Mouse (Mus musculus) natural killer cell, adult 2 months (primary cell): ENCODE data around the gene Arhgef3.

Experiments used
- DNase-seq, 2 experiments: peaks; one replicate each; pipeline ENCODE4 v3.0.0; 2022; ENCODE audit warnings: low spot score in 2 of 2

Gene Arhgef3

DNA sequence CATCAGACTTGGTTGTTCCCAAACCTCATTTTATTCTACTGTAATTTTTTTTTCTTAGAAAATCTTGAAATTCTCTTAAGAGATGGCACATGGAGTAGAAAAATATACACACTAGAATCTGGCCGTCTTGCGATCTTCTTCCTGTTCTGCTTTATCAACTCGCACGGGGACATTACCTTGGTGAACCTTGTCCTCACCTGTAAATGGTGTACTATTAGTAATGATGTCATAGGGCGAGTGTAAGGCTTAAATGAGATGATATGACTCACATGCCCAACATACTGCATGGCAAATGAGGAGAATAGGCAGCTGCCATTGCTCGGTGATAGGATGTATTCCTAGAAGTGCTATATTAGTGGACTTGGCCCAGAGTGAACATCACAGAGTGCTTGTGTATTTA lies 49.9 kb downstream of the Arhgef3 start:
- DNase-seq = no peak

DNA sequence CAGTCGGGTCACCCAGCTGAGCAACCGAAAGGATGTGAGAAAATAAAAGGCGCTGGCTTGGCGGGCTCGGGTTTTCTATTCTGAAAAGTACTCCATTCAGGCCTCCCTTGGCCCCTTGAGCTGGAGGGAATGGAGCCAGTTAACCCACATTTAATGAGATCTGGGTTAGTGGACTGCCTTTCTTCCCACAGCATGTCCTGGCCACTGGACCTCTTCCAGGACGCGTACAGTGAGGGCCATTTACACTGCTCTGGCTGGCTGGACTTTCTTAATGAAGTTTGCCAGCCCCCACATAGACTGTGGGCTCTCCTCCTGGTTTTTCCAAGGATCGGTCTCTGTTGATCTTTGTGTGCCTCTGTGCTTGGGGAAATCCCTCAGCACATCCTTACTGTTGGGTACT lies 52.1 kb downstream of the Arhgef3 start:
- no peak for DNase-seq

DNA sequence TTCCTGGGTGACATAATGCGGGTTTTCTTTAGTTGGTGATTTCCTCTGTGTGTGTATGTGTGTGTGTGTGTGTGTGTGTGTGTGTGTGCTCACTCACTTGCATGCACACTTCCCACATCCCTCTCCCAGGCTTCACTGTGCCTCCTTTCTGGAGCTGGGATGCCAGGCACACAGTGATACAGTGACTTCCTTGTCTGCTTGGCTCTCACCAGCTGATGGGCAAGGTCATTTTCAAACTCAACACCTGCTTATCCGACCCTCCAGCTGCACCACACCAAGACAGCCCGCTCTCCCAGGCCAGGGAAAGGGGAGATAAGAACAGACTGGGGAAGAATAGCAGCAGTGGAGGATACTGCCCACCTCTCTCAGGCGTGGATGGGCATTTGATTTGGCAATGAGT lies 52.5 kb downstream of the Arhgef3 start:
- DNase-seq = no peak

DNA sequence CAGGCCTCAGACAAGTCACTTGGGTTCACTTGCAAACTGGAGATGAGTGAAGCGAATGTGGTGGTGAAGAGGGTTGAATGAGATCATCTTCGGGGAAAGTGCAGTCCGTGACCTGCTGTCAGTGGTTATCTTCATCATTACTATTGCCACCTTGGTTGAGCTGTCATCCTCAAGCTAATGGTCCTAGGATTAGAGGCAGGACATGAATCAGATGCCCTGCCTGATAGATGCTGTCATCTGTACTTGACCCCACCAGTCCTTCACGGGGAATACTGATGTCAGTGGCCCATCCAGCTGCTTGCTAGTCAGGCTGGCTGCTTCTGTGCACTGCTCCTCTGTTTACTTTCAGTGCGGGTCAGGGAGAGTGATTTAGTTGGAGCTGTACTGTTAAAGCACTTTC lies 53.7 kb downstream of the Arhgef3 start:
- no peak for DNase-seq

DNA sequence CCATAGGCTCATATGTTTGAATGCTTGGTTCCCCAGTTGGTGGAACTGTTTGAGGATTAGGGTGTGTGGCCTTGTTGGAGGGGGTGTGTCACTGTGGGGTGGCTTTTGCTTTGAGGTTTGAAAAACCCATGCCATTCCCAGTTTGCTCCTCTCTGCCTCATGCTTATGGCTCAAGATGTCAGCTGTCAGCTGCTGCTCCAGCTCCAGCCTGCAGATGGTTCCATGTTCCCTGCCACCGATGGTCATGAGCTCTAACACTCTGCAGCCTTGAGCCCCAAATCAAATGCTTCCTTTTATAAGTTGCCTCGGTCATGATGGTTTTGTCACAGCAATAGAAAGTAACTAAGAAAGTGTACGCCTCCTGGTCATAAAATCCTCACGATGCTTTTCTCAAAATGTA lies 54.6 kb downstream of the Arhgef3 start:
- DNase-seq = no peak

DNA sequence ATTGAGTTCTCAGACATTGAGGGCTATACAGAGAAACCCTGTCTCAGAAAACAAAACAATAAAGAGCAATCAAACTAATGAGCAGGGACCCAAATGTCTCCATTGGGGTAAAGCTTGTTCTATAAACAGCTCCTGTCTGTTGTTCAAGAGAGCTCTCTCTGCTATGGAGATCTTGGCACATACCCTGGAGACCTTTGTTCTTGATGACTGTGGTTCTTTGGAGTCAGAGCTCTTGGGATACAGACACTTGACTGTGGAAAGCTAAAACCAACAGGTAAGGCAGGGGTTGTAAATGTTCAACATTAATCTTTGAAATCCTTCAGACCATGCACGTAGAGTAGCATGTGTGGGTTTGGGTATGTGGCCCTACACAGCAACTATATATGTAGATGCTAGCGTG lies 55.7 kb downstream of the Arhgef3 start:
- no peak for DNase-seq

DNA sequence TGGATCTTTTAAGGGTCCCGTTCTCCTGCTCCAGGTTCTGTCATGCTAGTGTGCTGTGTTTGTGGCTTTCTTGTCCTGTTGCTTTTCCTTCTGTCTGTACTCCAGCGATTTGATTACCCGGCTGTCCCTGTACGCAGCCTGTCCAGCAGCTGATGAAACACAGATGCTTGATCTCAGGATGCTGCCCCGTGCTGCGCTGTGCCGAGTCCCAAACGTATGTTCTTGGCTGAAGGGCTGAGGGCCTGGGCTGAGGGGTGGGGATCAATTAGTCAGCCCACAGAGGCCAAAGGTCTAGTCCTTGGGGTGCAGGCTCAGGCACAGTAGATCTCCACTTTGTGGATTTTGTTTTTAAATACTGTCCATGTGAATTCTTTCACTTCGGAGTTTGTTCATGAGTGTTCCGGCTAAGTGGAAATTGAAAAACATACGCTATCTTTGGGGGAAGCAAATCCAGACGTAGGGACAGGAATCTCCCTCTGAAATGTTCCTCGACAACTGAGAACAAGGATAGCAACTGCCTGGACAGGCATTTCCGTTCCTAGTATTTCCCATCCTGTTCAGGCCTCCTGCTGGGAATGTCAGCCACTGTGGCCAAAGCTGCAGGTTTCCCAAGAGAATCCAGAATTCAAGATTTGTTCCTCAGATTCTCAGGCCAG lies 56.6 kb downstream of the Arhgef3 start:
- DNase-seq = no peak

DNA sequence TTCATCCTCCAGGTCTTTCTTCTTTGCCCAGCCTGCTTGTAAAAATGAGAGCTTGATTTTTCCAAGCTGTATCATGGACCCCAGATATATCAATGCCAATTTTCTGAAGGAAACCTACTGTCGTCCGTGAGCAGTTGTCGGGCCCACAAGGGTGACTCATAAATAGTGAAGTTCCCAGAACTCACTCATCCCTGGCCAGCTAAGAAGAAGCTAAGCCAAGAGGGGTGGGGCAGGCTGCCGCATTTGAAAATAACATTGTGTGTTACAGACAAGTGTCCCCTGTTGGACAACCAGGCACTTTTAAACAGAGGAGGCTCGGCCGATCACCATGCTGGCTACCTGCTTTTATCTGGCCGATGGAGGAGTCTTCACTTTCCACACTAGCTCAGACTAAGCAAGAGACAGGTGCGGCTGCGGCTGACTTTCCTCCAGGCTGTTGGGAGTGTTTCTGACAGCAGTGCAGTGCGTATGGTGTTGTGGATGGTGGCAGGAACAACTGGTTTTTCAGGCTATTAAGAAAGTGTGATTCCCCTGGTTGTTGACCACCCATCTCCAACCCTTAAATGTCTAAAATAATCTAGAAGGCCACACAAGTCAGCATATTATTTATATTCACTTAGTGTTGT lies 58.6 kb downstream of the Arhgef3 start:
- DNase-seq = no peak

DNA sequence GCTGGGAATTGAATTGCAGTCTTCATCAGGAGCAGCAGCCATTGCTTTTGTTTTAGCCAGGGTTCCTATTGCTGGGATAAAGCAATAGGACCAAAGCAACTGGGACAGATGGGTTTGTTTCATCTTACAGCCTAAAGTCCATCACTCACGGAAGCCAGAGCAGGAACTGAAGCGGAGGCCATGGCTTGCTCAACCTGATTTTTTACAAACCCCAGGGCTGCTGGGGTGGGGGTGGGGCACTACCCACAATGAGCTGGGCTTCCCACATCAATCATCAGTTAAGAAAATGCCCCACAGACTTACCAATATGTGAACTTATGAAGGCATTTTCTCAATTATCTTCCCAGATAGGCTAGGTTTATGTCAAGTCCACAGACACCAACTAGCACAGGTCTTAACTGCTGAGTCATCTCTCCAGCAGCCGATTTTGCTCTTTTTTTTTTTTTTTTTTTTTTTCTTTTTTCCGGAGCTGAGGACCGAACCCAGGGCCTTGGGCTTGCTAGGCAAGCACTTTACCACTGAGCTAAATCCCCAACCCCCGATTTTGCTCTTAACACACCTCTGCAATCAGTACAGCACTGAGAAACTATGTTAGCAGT lies 59.6 kb downstream of the Arhgef3 start:
- DNase-seq = no peak

DNA sequence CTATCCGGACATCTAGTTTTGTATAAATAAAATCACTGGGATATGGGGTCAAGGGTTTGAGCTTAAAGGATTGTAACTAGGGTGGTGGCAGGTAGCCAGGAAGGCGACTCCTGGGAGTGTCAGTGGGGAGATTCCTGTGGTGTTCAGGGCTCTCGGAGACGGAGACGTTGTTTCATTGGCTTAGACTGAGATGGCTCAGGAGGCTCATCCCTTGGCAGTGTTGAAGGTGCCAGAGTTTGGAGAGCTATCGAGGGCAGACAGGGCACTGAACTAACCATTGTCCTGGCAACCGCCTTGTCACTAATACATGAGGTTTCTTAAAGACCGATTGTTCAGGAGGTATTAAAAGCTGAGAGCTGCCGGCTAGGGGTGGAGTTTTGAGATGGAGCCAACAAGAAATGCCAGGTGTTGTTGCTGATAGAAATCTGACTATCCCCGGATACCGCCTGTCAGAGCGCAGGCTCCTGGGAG lies 60.2 kb downstream of the Arhgef3 start:
- DNase-seq = no peak

DNA sequence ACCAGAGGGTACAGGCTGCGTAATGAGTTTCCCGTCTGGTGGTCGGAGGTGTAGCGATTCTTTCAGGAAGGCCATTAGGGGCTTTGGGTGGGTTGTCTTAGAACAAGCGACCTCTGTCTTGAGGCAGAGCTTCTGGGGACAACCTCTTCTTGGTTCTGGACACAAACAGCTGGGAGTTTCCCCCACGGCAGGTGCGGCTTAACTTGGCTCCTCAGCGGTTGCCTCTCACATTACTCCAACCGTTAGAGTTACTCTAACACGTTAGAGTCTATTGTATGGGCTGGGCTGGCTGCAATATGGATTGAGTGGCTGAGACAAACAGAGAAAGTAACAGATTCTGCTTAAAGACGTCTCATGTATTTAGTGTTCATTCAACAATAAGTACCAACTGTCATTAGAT lies 60.6 kb downstream of the Arhgef3 start:
- no peak for DNase-seq

DNA sequence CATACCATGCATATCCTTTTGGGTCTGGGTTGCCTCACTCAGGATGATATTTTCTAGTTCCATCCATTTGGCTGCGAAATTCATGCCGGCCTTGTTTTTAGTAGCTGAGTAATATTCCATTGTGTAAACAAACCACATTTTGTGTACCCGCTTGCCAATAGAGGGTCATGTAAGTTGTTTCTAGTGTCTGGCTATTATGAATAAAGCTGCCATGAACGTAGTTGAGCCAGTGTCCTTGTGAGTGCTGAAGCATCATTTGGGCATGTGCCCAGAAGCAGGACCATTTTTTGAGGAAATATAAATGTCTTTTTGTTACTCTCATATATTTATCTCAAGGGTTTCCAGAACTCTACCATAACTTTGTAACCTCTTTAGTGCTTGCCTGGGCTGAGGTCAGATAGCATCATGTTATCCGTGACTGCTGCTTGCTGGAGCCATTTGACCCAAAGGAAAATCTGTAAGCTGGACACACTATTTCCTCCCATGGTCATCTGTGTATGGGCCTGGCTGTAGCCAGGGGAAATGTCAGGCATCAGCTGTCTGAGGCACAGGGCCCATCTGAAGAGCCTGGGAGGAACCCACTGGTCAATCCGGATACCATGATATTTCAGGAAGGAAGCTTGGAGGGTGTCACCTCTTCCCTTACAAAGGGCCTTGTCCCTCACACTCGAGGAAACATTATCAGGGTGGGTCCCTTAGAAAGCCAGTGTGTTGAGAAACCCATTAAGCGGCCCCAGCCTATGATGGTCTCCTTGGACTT lies 63.3 kb downstream of the Arhgef3 start:
- no peak for DNase-seq

DNA sequence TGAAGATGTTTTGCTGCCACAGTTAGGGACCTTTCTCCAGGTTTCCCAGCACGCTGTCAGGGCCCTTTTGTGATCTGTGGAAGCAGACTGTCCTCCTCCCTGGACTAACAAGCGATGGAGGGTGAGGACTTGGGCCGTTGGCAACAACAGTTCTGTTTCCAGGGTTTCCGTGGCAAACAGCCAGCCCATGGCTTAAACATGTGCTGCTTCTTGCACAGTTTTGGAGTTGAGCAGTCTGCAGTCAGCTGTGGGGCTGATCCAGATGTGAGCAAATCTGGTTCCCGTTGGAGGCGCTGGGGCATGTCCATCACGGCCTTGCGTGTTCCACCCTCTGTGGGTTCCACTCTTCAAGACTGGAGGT lies 63.8 kb downstream of the Arhgef3 start:
- no peak for DNase-seq

DNA sequence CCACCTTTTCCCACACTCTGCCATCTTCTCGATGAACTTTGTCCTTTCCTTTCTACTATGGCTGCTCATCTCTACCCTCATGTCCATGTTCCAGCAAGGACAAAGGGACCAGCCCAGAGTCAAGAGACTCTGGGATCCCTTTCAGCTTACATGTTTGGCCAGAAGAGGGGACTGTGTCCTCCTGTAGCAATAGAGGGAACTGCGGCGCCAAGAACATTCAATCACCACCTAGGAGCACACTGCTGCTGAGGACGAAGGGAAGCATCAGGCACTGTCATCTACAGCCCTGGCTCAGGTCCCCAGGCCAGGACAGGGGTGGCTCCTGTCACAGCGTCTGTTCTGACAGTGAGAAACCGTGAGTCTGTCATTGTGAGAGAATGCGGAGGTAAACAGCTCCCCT lies 65.1 kb downstream of the Arhgef3 start:
- DNase-seq = no peak

DNA sequence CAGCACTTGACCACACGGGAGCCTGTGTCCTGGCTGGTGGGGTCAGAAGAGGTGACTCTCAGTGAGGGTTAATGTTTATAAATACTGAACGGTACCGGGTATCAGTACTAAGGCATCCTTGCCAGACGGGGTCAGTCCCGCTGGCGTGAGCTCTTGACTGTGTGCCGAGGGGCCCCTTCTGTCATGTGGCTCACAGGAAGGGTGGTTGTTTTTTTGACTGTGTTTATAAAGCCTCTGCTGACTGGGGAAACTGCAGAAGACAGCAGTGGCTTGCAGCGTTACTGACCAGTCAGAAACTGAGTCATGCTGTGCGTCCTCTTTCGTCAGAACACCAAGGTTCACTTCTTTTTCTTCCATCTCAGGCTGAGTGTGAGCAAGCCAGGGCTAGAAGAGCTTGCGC lies 67.4 kb downstream of the Arhgef3 start:
- DNase-seq = no peak

DNA sequence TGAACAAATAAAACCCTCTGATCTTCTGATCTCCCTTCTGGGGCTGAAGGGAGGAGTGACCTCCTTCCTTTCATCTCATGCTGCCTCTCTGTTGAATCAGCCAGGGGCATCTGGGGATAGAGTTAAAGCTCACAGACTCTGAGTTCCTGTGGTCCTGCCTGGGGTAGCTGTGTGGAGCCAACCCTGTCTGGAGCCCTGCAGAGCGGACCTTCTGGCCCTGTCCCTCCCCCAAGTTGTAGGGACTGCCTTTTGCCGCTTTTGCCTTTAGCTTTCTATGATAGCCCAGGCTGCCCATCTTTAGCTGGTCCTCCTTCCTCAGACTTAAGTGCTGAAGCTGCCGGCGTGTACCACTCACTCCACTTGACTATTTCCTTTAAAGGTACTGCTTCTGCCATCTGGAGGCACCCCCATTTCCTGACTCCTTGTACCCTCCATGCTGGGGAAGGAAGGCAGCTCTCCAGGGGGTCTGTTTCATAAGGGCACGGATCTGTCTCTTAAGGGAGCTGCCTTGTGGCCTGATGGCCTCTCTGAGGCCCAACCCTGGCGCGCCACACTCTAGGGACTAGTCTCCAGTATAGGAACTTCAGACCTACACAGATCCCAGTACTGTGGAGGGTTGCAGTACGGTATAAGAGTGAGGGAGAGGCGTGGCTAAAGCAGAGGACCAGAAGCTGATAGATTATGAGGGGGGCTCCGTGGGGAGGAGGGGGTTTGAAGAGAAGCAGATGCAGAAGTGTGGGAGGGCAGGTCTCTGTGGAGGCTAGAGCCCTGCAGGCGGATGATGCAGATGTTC lies 68.1 kb downstream of the Arhgef3 start:
- DNase-seq = no peak

DNA sequence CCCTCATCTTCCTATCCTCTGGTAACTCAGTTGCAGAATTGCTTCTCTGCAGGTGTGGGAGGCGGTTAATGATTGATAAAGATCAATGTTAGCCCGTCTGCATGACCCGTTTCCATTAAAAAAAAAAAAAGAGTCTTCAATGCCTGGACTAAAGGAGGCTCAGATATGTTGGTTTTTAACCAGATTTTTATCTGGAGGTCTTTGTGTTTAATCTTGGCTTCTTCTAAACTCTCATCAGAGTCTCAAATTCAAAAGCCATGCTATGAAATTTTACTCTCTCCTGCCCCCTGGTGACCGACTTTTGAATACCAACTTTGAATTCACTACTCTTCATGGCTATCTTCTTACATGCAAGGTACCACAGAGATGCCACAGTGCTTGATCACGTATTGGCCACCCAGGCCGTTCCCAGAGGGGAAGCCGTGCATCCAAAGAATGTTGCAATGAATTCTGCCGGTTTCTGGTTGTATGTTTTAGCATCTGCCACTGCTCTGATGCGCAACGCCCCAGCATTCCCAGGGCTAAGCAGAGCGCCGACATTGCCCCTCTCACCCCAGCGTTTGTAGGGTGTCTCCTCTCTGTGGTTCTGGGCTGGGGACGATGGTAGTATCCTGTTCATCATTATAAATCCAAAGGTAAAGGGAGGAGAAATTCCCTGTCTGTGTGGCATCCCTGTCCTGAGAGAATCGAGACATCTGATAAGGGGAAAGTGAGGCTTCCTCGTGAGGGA lies 69.0 kb downstream of the Arhgef3 start:
- DNase-seq = peak; percentile 44 to 67

DNA sequence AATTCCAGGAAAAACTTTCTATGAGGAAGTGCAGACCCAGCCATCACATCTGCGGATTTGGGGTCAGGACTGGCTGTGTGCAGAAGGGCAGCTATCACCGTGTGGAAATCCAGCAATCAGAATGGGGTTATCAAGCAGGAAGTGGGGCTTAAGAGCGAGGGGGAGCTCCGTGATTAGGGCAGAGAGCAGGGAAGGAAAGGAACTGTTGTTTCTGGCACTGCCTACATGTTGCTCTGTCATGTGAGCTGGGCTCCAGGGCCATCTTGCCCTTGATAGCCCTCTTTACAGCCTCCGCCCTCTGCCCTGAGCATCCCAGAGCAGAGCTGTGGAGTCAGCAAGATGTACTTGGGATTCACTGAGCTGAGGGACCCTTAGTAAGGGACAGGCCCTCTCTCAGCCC lies 71.2 kb downstream of the Arhgef3 start:
- DNase-seq = no peak

DNA sequence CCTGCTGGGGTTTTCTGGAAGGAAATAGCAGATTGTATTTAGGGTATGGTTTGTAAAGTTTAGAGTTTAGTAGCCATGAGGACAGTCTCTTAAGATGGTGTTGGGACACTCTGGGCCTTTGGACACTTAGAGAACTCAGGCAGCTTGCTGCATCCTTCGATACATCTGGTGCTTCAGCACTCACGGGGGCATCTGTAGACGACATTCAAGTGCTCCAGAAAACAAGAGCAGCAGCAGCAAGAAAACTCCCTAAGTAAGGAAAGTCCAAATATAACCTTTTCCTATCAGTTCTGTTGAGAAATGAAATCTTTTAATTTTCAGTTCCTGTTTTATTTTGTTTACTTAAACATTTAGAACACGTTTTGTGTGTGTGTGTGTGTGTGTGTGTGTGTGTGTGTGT lies 71.9 kb downstream of the Arhgef3 start:
- DNase-seq = no peak

DNA sequence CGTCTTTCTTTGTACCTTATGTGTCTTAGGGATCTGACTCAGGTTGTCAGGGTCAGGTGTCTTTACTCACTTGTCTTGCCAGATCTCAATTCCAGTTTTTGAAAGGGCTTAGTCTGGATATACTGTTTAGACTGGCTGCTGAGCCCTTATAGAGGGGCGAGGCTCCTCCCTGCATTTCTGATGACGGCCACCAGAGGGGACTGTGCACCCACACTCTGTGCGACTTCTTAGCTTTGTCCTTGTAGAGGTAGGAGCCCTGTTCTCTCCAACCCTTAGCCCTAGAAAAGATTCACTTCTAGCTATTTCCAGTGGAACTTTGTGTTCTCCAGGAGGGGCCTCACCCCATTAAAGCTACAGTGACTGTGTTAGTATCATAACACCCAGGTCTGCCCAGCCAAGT lies 72.3 kb downstream of the Arhgef3 start:
- peak; percentile 73 to 84 for DNase-seq

DNA sequence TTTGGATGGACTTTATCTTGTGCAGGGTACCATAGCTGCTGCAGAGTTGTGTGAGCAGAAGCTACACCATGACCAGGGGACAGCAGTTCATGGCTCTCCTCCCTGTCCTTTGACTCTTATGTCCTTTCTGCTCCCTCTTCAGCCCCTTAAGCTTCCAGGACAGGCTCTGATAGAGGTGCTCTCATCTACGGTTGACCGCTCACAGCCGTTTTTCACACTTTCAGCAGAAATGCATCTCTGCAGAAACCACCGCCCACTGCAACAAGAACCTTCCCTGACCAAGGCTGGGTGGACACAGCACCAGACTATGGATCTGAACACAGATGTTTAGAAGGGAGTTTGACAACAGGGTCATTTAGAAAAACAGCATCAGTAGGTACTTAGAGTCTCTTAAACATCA lies 73.2 kb downstream of the Arhgef3 start:
- DNase-seq = no peak
